Mouse (Mus musculus): ENCODE measurements at regions not wholly inside any gene's neighbourhood (a gene's known extent, or its start where the extent isn't known, plus 50 kb on each side); places are given as distances from the start of the nearest gene placed in this dataset.

DNA sequence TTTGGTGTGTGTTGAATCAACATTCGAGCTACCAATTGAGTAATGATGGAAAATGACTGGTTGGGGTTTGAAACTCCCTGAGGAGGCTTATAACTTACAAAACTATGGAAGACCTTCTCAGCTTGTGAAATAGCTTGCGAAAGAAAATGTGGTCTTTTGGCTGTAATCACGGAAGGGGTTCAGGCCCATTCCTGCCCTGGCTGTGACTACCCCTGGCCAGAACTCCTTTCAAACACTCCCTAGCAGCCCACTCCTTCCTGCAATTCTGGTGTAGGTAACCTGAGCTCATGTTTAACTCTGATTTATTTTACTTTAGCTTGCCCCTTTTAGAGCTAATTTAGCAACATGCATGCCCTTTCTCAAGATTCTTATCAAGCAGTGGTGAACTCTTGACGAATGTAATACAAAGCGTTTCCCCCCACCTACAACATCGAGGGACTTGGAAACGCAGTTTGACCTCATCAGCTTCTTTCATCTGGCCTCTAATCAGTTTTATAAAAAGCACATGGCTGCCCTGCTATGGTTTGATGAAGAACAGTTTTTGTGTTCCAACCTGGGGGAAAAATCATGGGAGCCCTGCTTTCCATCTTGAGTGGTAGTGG is 59.8 kb upstream of the Mki67 start:
- no peak overlapping the region for H3K4me3 ChIP-seq
- TF ChIP-seq POLR2AphosphoS2 (IDR thresholded peaks at IDR 0.05; ENCODE audit: insufficient read length, low read depth) (no peak), USF1 (IDR thresholded peaks at IDR 0.05; ENCODE audit: low read depth) (no peak), E2F4 (IDR thresholded peaks at IDR 0.05; ENCODE audit: insufficient read depth) (no peak), CEBPB (IDR thresholded peaks at IDR 0.05; ENCODE audit: insufficient read depth, poor library complexity, severe bottlenecking) (no peak), SRF (IDR thresholded peaks at IDR 0.05; ENCODE audit: control insufficient read depth, insufficient read length, low read depth) (no peak), MAX (IDR thresholded peaks at IDR 0.05; ENCODE audit: low read depth) (no peak), TCF12 (IDR thresholded peaks at IDR 0.05; ENCODE audit: insufficient read depth, poor library complexity, severe bottlenecking) (no peak), POLR2A (IDR thresholded peaks at IDR 0.05; ENCODE audit: insufficient read length, low read depth) (no peak), MYOD1 (IDR thresholded peaks at IDR 0.05; ENCODE audit: control insufficient read depth in 1 of 3, insufficient read length in 2 of 3, low read depth in 2 of 3) (no peak), REST (IDR thresholded peaks at IDR 0.05; ENCODE audit: insufficient read depth, insufficient read length) (no peak), TCF3 (IDR thresholded peaks at IDR 0.05; ENCODE audit: insufficient read length, low read depth) (no peak), MYOG (IDR thresholded peaks at IDR 0.05; ENCODE audit: control insufficient read depth in 1 of 3, insufficient read depth in 1 of 3, insufficient read length in 2 of 3, low read depth in 2 of 3) (no peak)
- H3K79me2 ChIP-seq (ENCODE audit: control insufficient read depth, insufficient read depth), result no peaks in the 10 kb centered on the region
- H3K4me2 ChIP-seq (ENCODE audit: low read depth), result no peak overlapping the region
- H3ac ChIP-seq (ENCODE audit: control insufficient read depth, insufficient read length), result no peak overlapping the region
- peaks cover 20% of the 10 kb centered on the region for H3K27me3 ChIP-seq (ENCODE audit: control insufficient read depth, insufficient read depth, insufficient read length)
- no peaks in the 10 kb centered on the region for H3K36me3 ChIP-seq (ENCODE audit: control insufficient read depth, insufficient read depth)

- TF ChIP-seq POLR2A (IDR thresholded peaks at IDR 0.05; ENCODE audit: insufficient read length, low read depth), result no peak
- no peak for TF ChIP-seq POLR2AphosphoS2 (IDR thresholded peaks at IDR 0.05; ENCODE audit: insufficient read length, low read depth)
- TF ChIP-seq USF1 (IDR thresholded peaks at IDR 0.05; ENCODE audit: low read depth), result no peak
- no peak for TF ChIP-seq CEBPB (IDR thresholded peaks at IDR 0.05; ENCODE audit: insufficient read depth, poor library complexity, severe bottlenecking)
- TF ChIP-seq MAX (IDR thresholded peaks at IDR 0.05; ENCODE audit: low read depth), result no peak
- no peak for TF ChIP-seq MYOG (IDR thresholded peaks at IDR 0.05; ENCODE audit: control insufficient read depth in 1 of 3, insufficient read depth in 1 of 3, insufficient read length in 2 of 3, low read depth in 2 of 3)
- no peak for TF ChIP-seq E2F4 (IDR thresholded peaks at IDR 0.05; ENCODE audit: insufficient read depth)
- TF ChIP-seq SRF (IDR thresholded peaks at IDR 0.05; ENCODE audit: control insufficient read depth, insufficient read length, low read depth), result no peak
- no peak for TF ChIP-seq TCF12 (IDR thresholded peaks at IDR 0.05; ENCODE audit: insufficient read depth, poor library complexity, severe bottlenecking)
- TF ChIP-seq TCF3 (IDR thresholded peaks at IDR 0.05; ENCODE audit: insufficient read length, low read depth), result no peak
- TF ChIP-seq MYOD1 (IDR thresholded peaks at IDR 0.05; ENCODE audit: control insufficient read depth in 1 of 3, insufficient read length in 2 of 3, low read depth in 2 of 3), result no peak
- TF ChIP-seq REST (IDR thresholded peaks at IDR 0.05; ENCODE audit: insufficient read depth, insufficient read length), result no peak
- Histone ChIP-seq H3K4me3 (no peak overlapping the region), H3ac (ENCODE audit: control insufficient read depth, insufficient read length) (no peak overlapping the region), H3K79me2 (ENCODE audit: control insufficient read depth, insufficient read depth) (no peaks in the 10 kb centered on the region), H3K27me3 (ENCODE audit: control insufficient read depth, insufficient read depth, insufficient read length) (peaks cover 3% of the 10 kb centered on the region), H3K36me3 (ENCODE audit: control insufficient read depth, insufficient read depth) (no peaks in the 10 kb centered on the region), H3K4me2 (ENCODE audit: low read depth) (no peak overlapping the region)
Measured at GRCm38 (mm10) chr7:135790167-135790566, 74.0 kb upstream of the Mki67 start.

GRCm38 (mm10) chr7:135790978-135791377 is 74.8 kb upstream of the Mki67 start:
- Histone ChIP-seq H3K4me2 (ENCODE audit: low read depth) (no peak overlapping the region), H3K27me3 (ENCODE audit: control insufficient read depth, insufficient read depth, insufficient read length) (peaks cover 3% of the 10 kb centered on the region), H3K4me3 (no peak overlapping the region), H3ac (ENCODE audit: control insufficient read depth, insufficient read length) (no peak overlapping the region), H3K79me2 (ENCODE audit: control insufficient read depth, insufficient read depth) (no peaks in the 10 kb centered on the region), H3K36me3 (ENCODE audit: control insufficient read depth, insufficient read depth) (no peaks in the 10 kb centered on the region)
- TF ChIP-seq USF1 (IDR thresholded peaks at IDR 0.05; ENCODE audit: low read depth) (no peak), MYOD1 (IDR thresholded peaks at IDR 0.05; ENCODE audit: control insufficient read depth in 1 of 3, insufficient read length in 2 of 3, low read depth in 2 of 3) (no peak), MYOG (IDR thresholded peaks at IDR 0.05; ENCODE audit: control insufficient read depth in 1 of 3, insufficient read depth in 1 of 3, insufficient read length in 2 of 3, low read depth in 2 of 3) (no peak), SRF (IDR thresholded peaks at IDR 0.05; ENCODE audit: control insufficient read depth, insufficient read length, low read depth) (no peak), TCF3 (IDR thresholded peaks at IDR 0.05; ENCODE audit: insufficient read length, low read depth) (no peak), POLR2AphosphoS2 (IDR thresholded peaks at IDR 0.05; ENCODE audit: insufficient read length, low read depth) (no peak), TCF12 (IDR thresholded peaks at IDR 0.05; ENCODE audit: insufficient read depth, poor library complexity, severe bottlenecking) (no peak), CEBPB (IDR thresholded peaks at IDR 0.05; ENCODE audit: insufficient read depth, poor library complexity, severe bottlenecking) (no peak), MAX (IDR thresholded peaks at IDR 0.05; ENCODE audit: low read depth) (no peak), REST (IDR thresholded peaks at IDR 0.05; ENCODE audit: insufficient read depth, insufficient read length) (no peak), POLR2A (IDR thresholded peaks at IDR 0.05; ENCODE audit: insufficient read length, low read depth) (no peak), E2F4 (IDR thresholded peaks at IDR 0.05; ENCODE audit: insufficient read depth) (no peak)

DNA sequence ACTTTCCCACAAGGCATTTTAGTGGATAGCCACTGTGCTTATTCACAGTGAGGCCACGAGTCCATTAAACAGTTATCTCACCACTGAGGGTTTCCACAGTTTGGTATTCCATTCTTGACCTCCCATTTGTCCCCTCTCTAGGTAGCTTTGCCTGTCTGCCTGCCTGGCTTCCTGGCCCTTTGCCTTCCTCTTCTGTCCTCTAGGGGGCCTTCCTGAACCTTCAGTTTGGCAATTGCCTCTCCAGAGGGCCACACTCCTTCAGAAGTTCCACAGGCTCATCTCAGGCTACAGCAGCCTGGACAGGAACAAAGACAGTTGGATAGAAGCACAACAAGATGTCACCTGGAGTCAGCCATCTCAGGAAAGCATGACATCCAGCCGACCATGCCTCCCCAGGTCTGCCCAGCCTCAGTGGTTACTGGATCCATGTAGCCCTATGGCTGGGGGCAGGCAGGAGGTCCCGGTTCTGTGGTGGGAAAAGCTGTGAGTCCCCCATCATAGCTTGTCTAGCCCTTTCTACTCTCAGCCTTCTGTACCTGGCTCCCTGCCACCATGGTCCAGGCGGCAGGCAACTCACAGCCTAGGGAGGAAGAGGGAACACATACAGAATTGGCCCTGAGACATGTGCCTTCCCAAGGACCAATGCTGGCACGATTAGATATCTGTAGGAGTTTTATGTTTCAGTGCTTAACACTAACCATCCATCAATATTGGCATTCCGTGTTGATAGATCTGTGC is 76.0 kb upstream of the Mki67 start:
- Histone ChIP-seq H3K27me3 (ENCODE audit: control insufficient read depth, insufficient read depth, insufficient read length) (no peaks in the 10 kb centered on the region), H3K79me2 (ENCODE audit: control insufficient read depth, insufficient read depth) (no peaks in the 10 kb centered on the region), H3K4me3 (no peak overlapping the region), H3K36me3 (ENCODE audit: control insufficient read depth, insufficient read depth) (no peaks in the 10 kb centered on the region), H3K4me2 (ENCODE audit: low read depth) (no peak overlapping the region), H3ac (ENCODE audit: control insufficient read depth, insufficient read length) (no peak overlapping the region)
- TF ChIP-seq SRF (IDR thresholded peaks at IDR 0.05; ENCODE audit: control insufficient read depth, insufficient read length, low read depth), result no peak
- no peak for TF ChIP-seq MYOD1 (IDR thresholded peaks at IDR 0.05; ENCODE audit: control insufficient read depth in 1 of 3, insufficient read length in 2 of 3, low read depth in 2 of 3)
- TF ChIP-seq MYOG (IDR thresholded peaks at IDR 0.05; ENCODE audit: control insufficient read depth in 1 of 3, insufficient read depth in 1 of 3, insufficient read length in 2 of 3, low read depth in 2 of 3), result no peak
- no peak for TF ChIP-seq POLR2AphosphoS2 (IDR thresholded peaks at IDR 0.05; ENCODE audit: insufficient read length, low read depth)
- no peak for TF ChIP-seq E2F4 (IDR thresholded peaks at IDR 0.05; ENCODE audit: insufficient read depth)
- TF ChIP-seq TCF3 (IDR thresholded peaks at IDR 0.05; ENCODE audit: insufficient read length, low read depth), result no peak
- no peak for TF ChIP-seq MAX (IDR thresholded peaks at IDR 0.05; ENCODE audit: low read depth)
- no peak for TF ChIP-seq USF1 (IDR thresholded peaks at IDR 0.05; ENCODE audit: low read depth)
- TF ChIP-seq TCF12 (IDR thresholded peaks at IDR 0.05; ENCODE audit: insufficient read depth, poor library complexity, severe bottlenecking), result no peak
- TF ChIP-seq REST (IDR thresholded peaks at IDR 0.05; ENCODE audit: insufficient read depth, insufficient read length), result no peak
- TF ChIP-seq CEBPB (IDR thresholded peaks at IDR 0.05; ENCODE audit: insufficient read depth, poor library complexity, severe bottlenecking), result no peak
- TF ChIP-seq POLR2A (IDR thresholded peaks at IDR 0.05; ENCODE audit: insufficient read length, low read depth), result no peak

Data from myocyte (in vitro differentiated cells).